8 mouse cellular contexts compared by ENCODE assay signal in genomic region chr3:130691596-130692170, GRCm38 (mm10). TPM values are rescaled to one million over a fixed set of nuclear protein-coding genes. Genes with fewer than 3 reads are reported as not detected.
DNase-seq lines count a peak whose midpoint lies in the region; ATAC-seq and TF ChIP-seq lines count a peak whose summit lies in the region.

No protein-coding gene starts in this region.

- peaks cover 14% of the 10 kb centered on the region for H3K4me1 ChIP-seq in liver, adult 2 months (ENCODE audit: control insufficient read depth, insufficient read depth, low read length)
- peaks cover 5% of the 10 kb centered on the region; the same call in 1 of the 2 replicates for H3K4me1 ChIP-seq in limb, embryonic 11.5 days (ENCODE audit: control insufficient read depth, insufficient read depth, low read length)
- peaks cover 10% of the 10 kb centered on the region for H3K4me1 ChIP-seq in neural tube, embryonic 15.5 days

- H3K79me2 ChIP-seq in liver, adult 2 months (ENCODE audit: control insufficient read depth, insufficient read depth, low read length): no peaks in the 10 kb centered on the region

- no peak for TF ChIP-seq POLR2A in liver, adult 2 months (IDR thresholded peaks at IDR 0.05; ENCODE audit: extremely low read depth, insufficient read depth, low read length)

- peak overlapping the region; percentile 97 for H3K27ac ChIP-seq in liver, adult 2 months (replicated peaks; ENCODE audit: insufficient read depth, low read depth, low read length)
- H3K27ac ChIP-seq in limb, embryonic 11.5 days (replicated peaks; ENCODE audit: low read depth, low read length): no peak overlapping the region
- no peak overlapping the region for H3K27ac ChIP-seq in neural tube, embryonic 15.5 days (replicated peaks)

- no peak for ATAC-seq in limb, embryonic 11.5 days (ENCODE audit: insufficient number of reproducible peaks, low FRiP score, low TSS enrichment, low read depth)
- no peak for ATAC-seq in neural tube, embryonic 15.5 days (ENCODE audit: low FRiP score)

- peak overlapping the region; percentile 41 for H3K4me2 ChIP-seq in limb, embryonic 11.5 days (ENCODE audit: low read depth, severe bottlenecking)
- peak overlapping the region; percentile 55 for H3K4me2 ChIP-seq in neural tube, embryonic 15.5 days

- H3K4me3 ChIP-seq in liver, adult 2 months (ENCODE audit: insufficient read depth, low read depth, low read length): peak overlapping the region; percentile 39
- H3K4me3 ChIP-seq in limb, embryonic 11.5 days (ENCODE audit: low read depth, low read length): peak overlapping the region; percentile 18
- H3K4me3 ChIP-seq in neural tube, embryonic 15.5 days (replicated peaks): peak overlapping the region; percentile 27

- peak; percentile 69 for DNase-seq in liver, adult 2 months (ENCODE audit: extremely low read depth, low read depth, low spot score)
- no peak for DNase-seq in liver
- DNase-seq in fibroblast of lung, adult 2 months (ENCODE audit: low read depth): peak; percentile 80
- DNase-seq in limb, embryonic 11.5 days (ENCODE audit: low spot score): no peak
- DNase-seq in adrenal gland, adult 18-20 months (ENCODE audit: low spot score in 2 of 2): no peak
- no peak for DNase-seq in yolk sac, embryonic 10.5 days (ENCODE audit: low spot score)
- DNase-seq in thymus, postnatal 10 days (ENCODE audit: low spot score in 2 of 2): no peak

- peak overlapping the region; percentile 27 for H3K9ac ChIP-seq in liver, adult 2 months (ENCODE audit: low read depth, low read length)
- H3K9ac ChIP-seq in limb, embryonic 11.5 days (ENCODE audit: low read length): peak overlapping the region; percentile 5; the same call in 1 of the 2 replicates
- H3K9ac ChIP-seq in neural tube, embryonic 15.5 days (replicated peaks): no peak overlapping the region

- H3K9me3 ChIP-seq in limb, embryonic 11.5 days (ENCODE audit: control insufficient read depth, low read length): no peaks in the 10 kb centered on the region
- no peaks in the 10 kb centered on the region for H3K9me3 ChIP-seq in neural tube, embryonic 15.5 days (replicated peaks)

- H3K27me3 ChIP-seq in liver, adult 2 months (ENCODE audit: control insufficient read depth, insufficient read depth, low read length): no peaks in the 10 kb centered on the region
- no peaks in the 10 kb centered on the region for H3K27me3 ChIP-seq in limb, embryonic 11.5 days (ENCODE audit: control insufficient read depth, insufficient read depth, low read length)
- no peaks in the 10 kb centered on the region for H3K27me3 ChIP-seq in neural tube, embryonic 15.5 days (replicated peaks)

- no peak for TF ChIP-seq CTCF in liver, adult 2 months (IDR thresholded peaks at IDR 0.05; ENCODE audit: low read depth, low read length)

- WGBS in liver, adult 2 months: 3% methylated on average over 12 of the region's 12 CpGs
- WGBS in limb, embryonic 11.5 days: 47% methylated on average over 12 of the region's 12 CpGs
- WGBS in neural tube, embryonic 15.5 days: 32% methylated on average over 12 of the region's 12 CpGs

- peaks cover 7% of the 10 kb centered on the region; the same call in 1 of the 2 replicates for H3K36me3 ChIP-seq in liver, adult 2 months (ENCODE audit: control insufficient read depth, insufficient read depth, low read length)
- H3K36me3 ChIP-seq in limb, embryonic 11.5 days (ENCODE audit: control insufficient read depth, insufficient read depth, low read length): peaks cover 9% of the 10 kb centered on the region
- peaks cover 11% of the 10 kb centered on the region for H3K36me3 ChIP-seq in neural tube, embryonic 15.5 days

RNA-seq across cellular contexts. Expression of gene Ostc, which starts 17.6 kb away (rescaled TPM):
- total RNA-seq in liver, adult 2 months (2014; rRNA removed): 130 and 135 TPM in 2 replicates
- 42.9 and 49.5 TPM in 2 replicates for polyA plus RNA-seq in liver, adult 2 months (2012; rRNA removed)
- 357 and 386 TPM in 2 replicates for polyA plus RNA-seq in limb, embryonic 11.5 days (2014; fragmentation: Nextera tagmentation; extraction: Ambion mirVana)
- 205 and 226 TPM in 2 replicates for polyA plus RNA-seq in neural tube, embryonic 15.5 days (2015; fragmentation: Nextera tagmentation; extraction: Ambion mirVana)
- total RNA-seq in adrenal gland, adult 18-20 months (2021): 10 to 100 TPM; 82.5 to 89.6 TPM

RNA-seq across cellular contexts. Expression of gene Rpl34, which starts 38.5 kb away (rescaled TPM):
- 688 and 745 TPM in 2 replicates for total RNA-seq in liver, adult 2 months (2014; rRNA removed)
- 420 and 499 TPM in 2 replicates for polyA plus RNA-seq in liver, adult 2 months (2012; rRNA removed)
- polyA plus RNA-seq in limb, embryonic 11.5 days (2014; fragmentation: Nextera tagmentation; extraction: Ambion mirVana): 901 and 917 TPM in 2 replicates
- polyA plus RNA-seq in neural tube, embryonic 15.5 days (2015; fragmentation: Nextera tagmentation; extraction: Ambion mirVana): 541 and 582 TPM in 2 replicates
- total RNA-seq in adrenal gland, adult 18-20 months (2021): 100 to 1,000 TPM; 642 to 733 TPM

Comparison
In these comparisons a context has a peak if more than half of its experiments do, and no peak if none do; other contexts are left out.
1. DNase-seq: peak in liver, adult 2 months (single experiment) and fibroblast of lung, adult 2 months (single experiment); none in liver (single experiment), limb, embryonic 11.5 days (single experiment), adrenal gland, adult 18-20 months (0 of 2), yolk sac, embryonic 10.5 days (single experiment) and thymus, postnatal 10 days (0 of 2).
2. Peak in every context shown above with its lines, with median percentiles within 50 percentile points of each other: H3K4me3 ChIP-seq.